Mouse (Mus musculus) midbrain, embryonic 11.5 days (tissue): Measurements from ENCODE around the gene Fbxl2. TPM values are rescaled to one million over a fixed set of nuclear protein-coding genes. Genes with fewer than 3 reads are reported as not detected.
A peak's percentile ranks its signal among the peaks of the same experiment; 100 is the strongest.

Experiments used
- ATAC-seq: fragments of 200-750 bp; cut with Nextera tagmentation; 2 replicates; pipeline ENCODE4 v1.8.0; 2017; ENCODE audit warnings: moderate TSS enrichment, moderate library complexity; ENCODE audit not compliant: low FRiP score
- DNase-seq: peaks from one replicate; pipeline ENCODE4 v3.0.0; 2015; ENCODE audit warnings: low spot score; ENCODE audit errors: missing footprints
- H3K27ac ChIP-seq: fragments of 300-500 bp; sonication (generic); 2 replicates; pipeline ENCODE4 v1.5.1; 2014; ENCODE audit warnings: low read depth, low read length
- H3K27me3 ChIP-seq: fragments of 300-500 bp; sonication (generic); 2 replicates; pipeline ENCODE4 v1.6.1; 2014; ENCODE audit warnings: mild to moderate bottlenecking, low read length, moderate library complexity, mixed read lengths; ENCODE audit not compliant: control insufficient read depth, insufficient read depth
- H3K36me3 ChIP-seq: fragments of 300-500 bp; sonication (generic); 2 replicates; pipeline ENCODE4 v1.6.1; 2014; ENCODE audit warnings: mild to moderate bottlenecking, low read length, moderate library complexity, mixed read lengths; ENCODE audit not compliant: control insufficient read depth, insufficient read depth
- H3K4me1 ChIP-seq: fragments of 300-500 bp; sonication (generic); 2 replicates; pipeline ENCODE4 v1.6.1; 2014; ENCODE audit warnings: low read length; ENCODE audit not compliant: control insufficient read depth, insufficient read depth
- H3K4me2 ChIP-seq: fragments of 300-500 bp; sonication (generic); 2 replicates; pipeline ENCODE4 v1.6.1; 2014; ENCODE audit warnings: mild to moderate bottlenecking, moderate library complexity
- H3K4me3 ChIP-seq: fragments of 300-500 bp; sonication (generic); 2 replicates; pipeline ENCODE4 v1.5.1; 2014; ENCODE audit warnings: low read depth, low read length
- H3K9ac ChIP-seq: fragments of 300-500 bp; sonication (generic); 2 replicates; pipeline ENCODE4 v1.6.1; 2014; ENCODE audit warnings: low read length
- H3K9me3 ChIP-seq: fragments of 300-500 bp; sonication (generic); 2 replicates; pipeline ENCODE4 v1.6.1; 2016; ENCODE audit warnings: low read length; ENCODE audit not compliant: control insufficient read depth
- WGBS: fragments of 180-500 bp; shearing (Covaris S2); extraction: QIAGEN DNeasy Blood & Tissue Kit; methylation state at CpG from one replicate; pipeline ENCODE4 v1.1.7; 2014; 5-methylcytosine and 5-hydroxymethylcytosine counted together
- polyA plus RNA-seq: library from polyadenylated mRNA; unstranded; fragments of >200 nt; fragmentation: Nextera tagmentation; extraction: Ambion mirVana; gene quantifications from 2 replicates; pipeline ENCODE4 v1.2.1, GENCODE M21; 2014

The Fbxl2 gene
- polyA plus RNA-seq, 1 experiment from 2014 or later: 7.9 TPM

DNA sequence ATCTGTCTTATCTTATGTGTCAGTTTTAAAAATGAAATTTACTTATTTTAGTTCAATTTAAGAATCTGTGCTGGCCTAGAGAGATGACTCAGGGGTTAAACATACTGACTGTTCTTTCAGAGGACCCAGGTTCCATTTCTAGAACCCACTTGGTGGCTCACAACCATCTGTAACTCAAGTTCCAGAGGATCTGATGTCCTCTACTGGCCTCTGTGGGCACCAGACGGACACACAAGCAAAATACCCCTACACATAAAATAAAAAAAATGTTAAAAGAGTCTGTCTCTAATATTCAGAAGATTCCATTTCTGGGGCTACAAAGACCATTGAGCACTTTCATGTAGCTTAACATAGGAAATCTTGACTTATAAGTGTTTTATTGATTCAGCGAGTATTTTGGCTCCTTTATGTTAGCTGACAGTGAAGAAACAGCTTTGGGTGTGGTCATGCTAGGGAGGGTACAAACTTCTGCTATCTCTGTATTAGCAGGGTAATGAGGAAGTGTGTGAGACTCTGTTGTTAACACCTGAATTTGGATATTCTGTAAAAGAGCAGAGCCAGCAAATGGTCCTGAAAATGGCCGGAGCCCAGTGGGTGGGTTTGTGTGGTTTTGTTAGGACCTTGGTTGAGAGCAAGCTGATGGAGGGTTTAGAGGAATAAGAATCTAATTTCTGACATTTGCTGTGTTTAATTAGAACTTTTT, 104.7 kb downstream of the Fbxl2 start:
- DNase-seq (no peak), ATAC-seq (no peak)
- 95% methylated on average over 3 of the region's 3 CpGs for WGBS
- Histone ChIP-seq H3K9ac (no peak overlapping the region), H3K4me3 (no peak overlapping the region), H3K27ac (no peak overlapping the region), H3K36me3 (peaks cover 4% of the 10 kb centered on the region; the same call in 1 of the 2 replicates), H3K27me3 (no peaks in the 10 kb centered on the region), H3K4me2 (no peak overlapping the region), H3K4me1 (no peaks in the 10 kb centered on the region), H3K9me3 (no peaks in the 10 kb centered on the region)

DNA sequence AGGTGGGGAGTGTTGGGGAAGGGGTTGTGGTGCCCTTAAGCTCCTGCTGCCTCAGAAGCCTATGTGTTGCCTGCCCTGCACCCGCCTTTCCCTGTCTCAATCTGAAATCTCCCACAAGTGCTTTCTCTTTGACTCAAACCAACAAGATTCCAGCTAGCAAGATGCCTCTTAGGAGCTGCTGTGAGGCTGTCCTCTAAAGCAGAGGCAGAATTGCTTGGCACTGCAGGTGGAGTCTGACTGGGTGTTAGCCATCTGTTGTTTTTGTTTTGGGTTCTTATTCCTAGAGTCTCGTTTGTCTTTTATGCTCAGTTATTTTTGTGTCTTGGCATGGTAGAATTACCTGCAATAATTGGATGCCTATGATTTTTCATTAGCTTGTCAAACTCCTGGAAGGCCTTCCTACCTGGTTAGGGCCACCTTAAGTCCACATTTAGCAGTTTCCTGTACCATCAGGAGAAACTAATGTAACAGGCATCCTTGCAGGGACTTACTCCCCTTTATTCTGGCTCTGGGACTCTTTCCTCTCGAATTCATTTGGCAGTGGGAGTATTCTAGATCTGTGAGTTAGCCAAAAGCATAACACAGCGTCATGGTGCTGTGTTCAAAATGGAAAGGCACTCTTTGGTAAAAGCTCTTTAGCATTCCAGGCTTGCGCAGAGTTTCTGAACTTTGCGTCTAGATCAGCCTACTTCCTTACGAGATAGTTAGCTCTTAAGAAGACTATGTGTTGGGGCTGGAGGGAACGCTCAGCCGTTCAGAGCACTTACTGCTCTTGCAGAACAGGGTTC, 106.7 kb downstream of the Fbxl2 start:
- no peaks in the 10 kb centered on the region for H3K36me3 ChIP-seq
- H3K9me3 ChIP-seq: no peaks in the 10 kb centered on the region
- WGBS: 86% methylated on average over 9 of the region's 9 CpGs
- no peak overlapping the region for H3K4me3 ChIP-seq
- no peaks in the 10 kb centered on the region for H3K4me1 ChIP-seq
- H3K9ac ChIP-seq: no peak overlapping the region
- ATAC-seq (no peak), DNase-seq (no peak)
- no peak overlapping the region for H3K4me2 ChIP-seq
- no peaks in the 10 kb centered on the region for H3K27me3 ChIP-seq
- no peak overlapping the region for H3K27ac ChIP-seq

DNA sequence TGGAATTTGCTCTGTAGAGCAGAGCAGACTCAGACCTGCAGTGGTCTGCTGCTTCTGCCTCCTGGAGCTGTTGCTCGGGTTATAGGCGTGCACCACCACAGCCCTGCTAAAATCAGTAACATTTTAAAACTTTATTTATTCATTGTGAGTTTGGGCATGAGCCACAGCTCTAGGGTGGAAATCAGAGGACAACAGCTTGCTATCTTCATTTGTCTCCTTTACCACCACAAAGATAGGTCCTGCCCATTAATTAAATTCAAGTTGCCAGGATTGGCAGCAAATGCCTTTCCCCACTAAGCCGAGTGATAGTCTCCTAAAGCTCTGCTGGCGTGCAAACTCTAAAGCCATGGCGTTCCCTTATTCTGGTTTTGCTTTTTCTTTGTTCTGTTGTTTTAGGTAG, 110.4 kb downstream of the Fbxl2 start:
- ATAC-seq (no peak), DNase-seq (no peak)
- Histone ChIP-seq H3K9ac (no peak overlapping the region), H3K4me3 (no peak overlapping the region), H3K36me3 (no peaks in the 10 kb centered on the region), H3K4me1 (peaks cover 10% of the 10 kb centered on the region), H3K27me3 (no peaks in the 10 kb centered on the region), H3K9me3 (no peaks in the 10 kb centered on the region), H3K27ac (no peak overlapping the region), H3K4me2 (no peak overlapping the region)
- 81% methylated on average over 5 of the region's 5 CpGs for WGBS

DNA sequence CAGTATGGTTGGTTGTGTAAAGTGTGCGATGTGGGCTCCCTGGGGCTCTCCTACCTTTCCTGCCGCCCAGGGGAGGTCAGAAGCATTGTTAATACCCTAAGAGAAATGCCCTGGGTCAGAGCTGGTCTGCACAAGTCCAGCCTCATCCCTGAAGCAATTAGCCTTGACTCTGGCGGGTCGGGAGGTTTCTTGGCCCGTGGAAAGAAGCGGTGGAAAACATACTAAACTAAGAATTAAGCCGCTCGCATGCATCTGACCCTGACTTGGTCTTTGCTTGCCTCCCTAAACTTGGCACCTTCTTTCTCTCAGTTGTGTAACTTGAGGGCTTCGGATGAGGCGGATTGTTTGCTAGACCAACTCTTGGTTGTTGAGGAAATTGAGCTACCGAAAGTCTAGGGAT, 113.5 kb downstream of the Fbxl2 start:
- Histone ChIP-seq H3K27me3 (no peaks in the 10 kb centered on the region), H3K4me2 (peak overlapping the region; percentile 73), H3K36me3 (no peaks in the 10 kb centered on the region), H3K27ac (no peak overlapping the region), H3K4me3 (peak overlapping the region; percentile 98), H3K9ac (peak overlapping the region; percentile 95), H3K4me1 (peaks cover 10% of the 10 kb centered on the region), H3K9me3 (no peaks in the 10 kb centered on the region)
- 27% methylated on average over 11 of the region's 11 CpGs for WGBS
- peak; percentile 86 for DNase-seq
- ATAC-seq: no peak

DNA sequence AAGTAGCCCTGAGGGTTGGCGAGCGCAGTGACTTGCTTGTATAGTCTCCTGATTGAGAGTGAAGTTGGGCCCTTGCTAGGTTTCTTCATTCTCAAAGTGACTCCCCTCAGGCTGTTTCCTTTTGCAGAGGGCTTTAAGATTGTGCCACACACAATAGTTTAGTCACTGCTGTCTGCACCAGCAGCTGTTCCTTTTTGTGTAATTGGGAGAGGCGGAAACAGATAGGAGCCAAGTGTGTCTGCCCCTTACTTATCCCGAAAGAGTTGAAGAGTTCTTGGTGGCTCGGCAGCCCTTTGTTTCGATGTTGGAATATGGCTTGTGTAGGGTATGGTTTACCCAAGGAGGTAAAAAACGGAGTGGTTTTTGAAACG, 113.9 kb downstream of the Fbxl2 start:
- DNase-seq (peak; percentile 95), ATAC-seq (no peak)
- Histone ChIP-seq H3K36me3 (no peaks in the 10 kb centered on the region), H3K4me1 (peaks cover 10% of the 10 kb centered on the region), H3K9ac (peak overlapping the region; percentile 95), H3K4me3 (peak overlapping the region; percentile 98), H3K9me3 (no peaks in the 10 kb centered on the region), H3K27ac (peak overlapping the region; percentile 82; the same call in 1 of the 2 replicates), H3K27me3 (no peaks in the 10 kb centered on the region), H3K4me2 (peak overlapping the region; percentile 73)
- WGBS: 4% methylated on average over 8 of the region's 8 CpGs

DNA sequence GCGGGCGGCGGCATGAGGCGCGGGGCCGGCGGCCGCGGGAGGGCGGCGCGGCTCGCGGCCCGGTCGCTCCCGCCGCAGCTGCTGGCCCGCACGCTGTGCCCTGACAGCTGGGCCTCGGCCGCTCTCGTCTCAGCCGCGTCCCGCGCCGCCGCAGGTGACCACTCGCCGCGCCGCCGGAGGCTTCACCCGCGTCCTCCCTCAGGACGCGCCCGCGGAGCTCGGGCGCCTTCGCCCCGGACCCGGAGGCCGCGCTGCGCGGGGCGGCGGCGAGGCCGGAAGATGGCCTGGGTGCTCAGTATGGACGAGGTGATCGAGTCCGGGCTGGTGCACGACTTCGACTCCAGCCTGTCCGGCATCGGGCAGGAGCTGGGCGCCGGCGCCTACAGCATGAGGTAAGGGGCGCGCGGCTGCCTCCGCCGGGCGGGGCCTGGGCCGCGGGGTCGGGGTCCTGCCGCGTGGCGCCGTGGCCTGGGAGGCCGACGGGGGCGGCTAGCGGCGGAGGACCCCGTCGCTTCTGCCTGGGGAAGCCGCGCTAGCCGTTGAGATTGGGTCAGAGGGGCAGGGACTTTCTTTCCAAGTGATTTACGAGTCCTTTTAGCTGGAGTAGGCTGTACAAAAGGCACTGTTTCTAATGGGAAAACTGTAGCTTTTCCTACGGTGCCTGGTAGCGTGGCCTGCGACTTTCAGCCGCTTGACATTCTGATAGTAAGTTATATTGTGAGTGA, 114.5 kb downstream of the Fbxl2 start:
- peaks cover 10% of the 10 kb centered on the region for H3K4me1 ChIP-seq
- H3K4me3 ChIP-seq: peak overlapping the region; percentile 98
- DNase-seq (peak; percentile 91), ATAC-seq (peak; percentile 20)
- H3K4me2 ChIP-seq: peak overlapping the region; percentile 73
- peak overlapping the region; percentile 95 for H3K9ac ChIP-seq
- H3K9me3 ChIP-seq: no peaks in the 10 kb centered on the region
- WGBS: under 1% methylated on average over 87 of the region's 91 CpGs
- peak overlapping the region; percentile 82 for H3K27ac ChIP-seq
- no peaks in the 10 kb centered on the region for H3K36me3 ChIP-seq
- no peaks in the 10 kb centered on the region for H3K27me3 ChIP-seq

DNA sequence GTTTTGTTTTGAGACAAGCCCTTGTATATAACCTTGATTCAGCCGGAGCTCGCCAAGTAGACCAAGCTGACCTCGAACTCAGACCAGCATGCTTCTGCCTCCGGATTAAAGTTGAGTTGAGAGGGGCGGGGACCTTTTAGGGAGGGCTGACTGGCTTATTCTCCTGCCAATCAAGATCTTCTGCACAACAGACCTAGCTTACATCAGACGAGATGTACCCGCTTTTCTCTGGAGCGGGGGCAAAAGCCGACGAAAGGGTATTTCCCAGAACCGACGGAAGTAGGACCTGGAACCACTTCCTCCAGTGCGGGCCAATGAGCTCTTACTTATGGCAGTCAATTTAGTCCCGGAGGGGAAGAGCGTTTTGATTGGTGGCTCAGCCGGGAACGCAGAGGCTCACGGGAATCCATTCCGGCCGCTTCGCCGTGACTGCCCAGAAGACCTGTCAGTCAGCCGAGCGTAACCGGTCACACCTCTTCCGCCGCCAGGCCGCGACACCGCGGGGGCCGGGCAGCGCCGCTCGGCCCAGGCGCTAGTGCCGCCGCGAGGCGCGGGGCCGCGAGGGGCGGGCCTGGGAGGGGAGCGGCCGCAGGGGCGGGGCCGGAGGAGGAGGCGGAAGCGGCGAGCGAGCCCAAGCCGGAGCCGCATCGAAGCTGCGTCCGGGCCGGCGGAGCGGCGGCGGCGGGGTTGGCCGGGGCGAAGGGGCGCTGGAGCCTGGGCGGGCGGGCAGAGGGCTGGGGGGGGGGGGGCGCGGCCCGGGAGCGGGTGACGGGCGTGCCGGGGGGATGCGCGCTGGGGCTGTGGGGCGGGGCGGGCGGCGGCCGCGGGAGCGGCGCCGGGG, 115.2 kb downstream of the Fbxl2 start, which contains the start of gene Ubp1:
Gene Ubp1 (plus strand): TSS at position 401 of the 841 bp plus-strand sequence.
- peak; percentile 98 for ATAC-seq

DNA sequence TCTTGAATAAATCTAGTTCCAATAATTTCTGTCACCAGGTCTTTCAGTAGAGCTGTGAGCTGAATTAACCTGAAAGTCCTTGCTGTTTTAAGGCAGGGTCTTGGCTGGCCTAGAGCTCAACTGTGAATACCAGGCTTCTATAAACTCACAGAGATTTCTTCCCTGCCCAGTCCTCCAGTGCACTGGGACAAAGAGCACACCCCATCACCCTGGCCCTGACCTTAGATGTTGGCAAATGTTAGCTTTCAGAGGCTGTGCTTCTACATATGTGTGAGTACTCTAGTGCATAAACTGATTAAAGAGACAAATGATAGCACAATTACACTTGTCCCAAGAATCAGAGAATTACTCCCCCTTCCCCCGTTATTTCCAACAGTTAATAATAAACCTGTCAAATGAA, 116.3 kb downstream of the Fbxl2 start:
- Histone ChIP-seq H3K9ac (no peak overlapping the region), H3K27ac (peak overlapping the region; percentile 82; the same call in 1 of the 2 replicates), H3K9me3 (no peaks in the 10 kb centered on the region), H3K4me1 (peaks cover 10% of the 10 kb centered on the region), H3K36me3 (no peaks in the 10 kb centered on the region), H3K4me3 (no peak overlapping the region), H3K27me3 (no peaks in the 10 kb centered on the region), H3K4me2 (no peak overlapping the region; the same call in 1 of the 2 replicates)
- 85% methylated on average over 1 of the region's 1 CpGs for WGBS
- no peak for DNase-seq
- no peak for ATAC-seq

More for the DNA sequence above, 115.2 kb downstream of the Fbxl2 start, which contains the start of gene Ubp1:
- Histone ChIP-seq H3K9me3 (no peaks in the 10 kb centered on the region), H3K4me3 (peak within 1 kb of the TSS; percentile 98), H3K4me1 (peaks cover 10% of the 10 kb centered on the region), H3K27me3 (no peaks in the 10 kb centered on the region), H3K27ac (peak within 1 kb of the TSS; percentile 82), H3K4me2 (peak within 1 kb of the TSS; percentile 73), H3K9ac (peak within 1 kb of the TSS; percentile 95), H3K36me3 (no peaks in the 10 kb centered on the region)
- DNase-seq: peak; percentile 98
- under 1% methylated on average over 66 of the region's 86 CpGs for WGBS
